Mouse (Mus musculus) neural tube, embryonic 11.5 days (tissue): ENCODE results near the gene Mfsd14b. TPM values are rescaled to one million over a fixed set of nuclear protein-coding genes. Genes with fewer than 3 reads are reported as not detected.

Source experiments
- ATAC-seq: fragments of 200-750 bp; cut with Nextera tagmentation; 2 replicates; pipeline ENCODE4 v1.8.0; 2017; ENCODE audit warnings: moderate number of reproducible peaks, mild to moderate bottlenecking, moderate TSS enrichment, moderate library complexity; ENCODE audit not compliant: insufficient read depth, low FRiP score, low TSS enrichment
- DNase-seq: peaks from one replicate; pipeline ENCODE4 v3.0.0-alpha.2; 2015; ENCODE audit warnings: low spot score
- H3K27ac ChIP-seq: fragments of 300-500 bp; sonication (generic); 2 replicates; pipeline ENCODE4 v1.5.1; 2014; ENCODE audit warnings: low read depth, mild to moderate bottlenecking, low read length
- H3K27me3 ChIP-seq: fragments of 300-500 bp; sonication (generic); 2 replicates; pipeline ENCODE4 v1.6.1; 2014; ENCODE audit warnings: mild to moderate bottlenecking, low read length, mixed read lengths; ENCODE audit not compliant: control insufficient read depth, insufficient read depth
- H3K36me3 ChIP-seq: fragments of 300-500 bp; sonication (generic); 2 replicates; pipeline ENCODE4 v1.6.1; 2014; ENCODE audit warnings: mild to moderate bottlenecking, low read length, moderate library complexity, mixed read lengths; ENCODE audit not compliant: control insufficient read depth, insufficient read depth
- H3K4me1 ChIP-seq: fragments of 300-500 bp; sonication (generic); 2 replicates; pipeline ENCODE4 v1.6.1; 2014; ENCODE audit warnings: low read length, mixed read lengths; ENCODE audit not compliant: control insufficient read depth, insufficient read depth
- H3K4me2 ChIP-seq: fragments of 300-500 bp; sonication (generic); 2 replicates; pipeline ENCODE4 v1.6.1; 2014; ENCODE audit warnings: low read depth, mild to moderate bottlenecking, moderate library complexity
- H3K4me3 ChIP-seq: fragments of 300-500 bp; sonication (generic); 2 replicates; pipeline ENCODE4 v1.5.1; 2014; ENCODE audit warnings: low read depth, low read length
- H3K9ac ChIP-seq: fragments of 300-500 bp; sonication (generic); 2 replicates; pipeline ENCODE4 v1.6.1; 2014; ENCODE audit warnings: mild to moderate bottlenecking, low read length
- H3K9me3 ChIP-seq: fragments of 300-500 bp; sonication (generic); 2 replicates; pipeline ENCODE4 v1.6.1; 2016; ENCODE audit warnings: low read length; ENCODE audit not compliant: control insufficient read depth
- WGBS: fragments of 180-500 bp; shearing (Covaris S2); extraction: QIAGEN DNeasy Blood & Tissue Kit; methylation state at CpG from one replicate; pipeline ENCODE4 v1.1.7; 2014; 5-methylcytosine and 5-hydroxymethylcytosine counted together
- polyA plus RNA-seq: library from polyadenylated mRNA; unstranded; fragments of >200 nt; fragmentation: Nextera tagmentation; extraction: Ambion mirVana; gene quantifications from 2 replicates; pipeline ENCODE4 v1.2.1, GENCODE M21; 2014

The Mfsd14b gene
- 43.0 and 48.1 TPM in 2 replicates for polyA plus RNA-seq

DNA sequence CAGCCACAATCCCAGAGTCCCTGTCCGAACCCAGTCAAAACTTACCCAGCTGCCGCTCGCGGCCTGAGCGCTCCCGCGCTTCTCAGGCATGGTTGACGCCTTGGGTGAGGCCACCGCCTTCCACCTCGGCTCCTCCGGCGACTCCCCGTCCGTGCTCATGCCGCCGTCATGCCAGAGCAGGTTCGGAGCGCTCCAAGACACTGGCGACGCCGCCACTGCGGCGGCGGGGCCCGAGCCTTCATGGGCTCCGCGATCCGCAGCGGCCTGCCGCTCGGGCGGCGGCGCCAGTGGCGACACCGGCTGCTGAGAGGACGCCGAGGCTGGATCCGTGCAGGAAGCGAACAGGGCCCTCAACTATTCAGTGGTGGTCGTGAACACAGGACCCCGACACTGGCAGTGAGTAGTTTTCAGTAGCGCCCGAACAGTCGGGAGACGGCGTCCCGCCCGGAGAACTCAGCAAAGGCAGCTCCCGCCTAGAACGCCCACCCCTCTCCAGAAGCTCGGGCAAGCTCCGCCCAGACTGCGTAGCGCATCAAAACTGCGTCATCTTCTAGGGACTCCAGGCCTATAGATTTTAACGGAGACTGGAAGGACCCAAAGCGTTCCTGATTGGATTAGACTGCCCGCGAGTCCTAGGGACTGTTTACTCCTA, at the start of gene Mfsd14b:
Mfsd14b (minus strand) TSS at position 517 of the 652 bp plus-strand sequence.
- no peaks in the 10 kb centered on the region for H3K4me1 ChIP-seq
- peak within 1 kb of the TSS; percentile 80 for H3K9ac ChIP-seq
- H3K4me3 ChIP-seq, result peak within 1 kb of the TSS; percentile 78
- H3K27ac ChIP-seq, result peak within 1 kb of the TSS; percentile 77
- DNase-seq, result peak; percentile 92
- peak; percentile 99 for ATAC-seq
- under 1% methylated on average over 60 of the region's 60 CpGs for WGBS
- 0 out of 2 replicates have a peak, but pooled peaks cover 4% of the 10 kb centered on the region for H3K9me3 ChIP-seq
- peak within 1 kb of the TSS; percentile 77 for H3K4me2 ChIP-seq
- H3K27me3 ChIP-seq, result no peaks in the 10 kb centered on the region
- no peaks in the 10 kb centered on the region for H3K36me3 ChIP-seq

DNA sequence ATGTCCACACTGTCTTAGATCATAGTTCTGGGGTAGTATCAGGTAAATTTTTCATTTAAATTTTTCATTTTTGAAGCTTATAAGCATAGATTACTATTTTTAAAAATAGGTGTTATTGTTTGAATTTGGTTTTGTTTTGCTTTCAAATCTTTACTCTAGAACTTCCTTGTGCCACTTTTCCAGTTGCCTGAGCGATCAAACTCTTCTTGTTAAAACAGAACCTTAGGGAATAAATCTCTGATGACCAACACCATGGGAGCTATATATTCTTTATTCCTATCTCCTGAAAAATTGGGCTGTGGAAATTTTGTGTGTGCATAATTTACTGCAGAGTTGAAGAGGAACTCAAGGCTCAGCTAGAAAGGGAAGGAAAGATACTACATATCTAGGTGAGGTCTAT, 37.2 kb upstream of the Mfsd14b start, which contains the start of gene Olfr466:
Olfr466 (plus strand) TSS at position 301 of the 400 bp plus-strand sequence.
- no peak for ATAC-seq

DNA sequence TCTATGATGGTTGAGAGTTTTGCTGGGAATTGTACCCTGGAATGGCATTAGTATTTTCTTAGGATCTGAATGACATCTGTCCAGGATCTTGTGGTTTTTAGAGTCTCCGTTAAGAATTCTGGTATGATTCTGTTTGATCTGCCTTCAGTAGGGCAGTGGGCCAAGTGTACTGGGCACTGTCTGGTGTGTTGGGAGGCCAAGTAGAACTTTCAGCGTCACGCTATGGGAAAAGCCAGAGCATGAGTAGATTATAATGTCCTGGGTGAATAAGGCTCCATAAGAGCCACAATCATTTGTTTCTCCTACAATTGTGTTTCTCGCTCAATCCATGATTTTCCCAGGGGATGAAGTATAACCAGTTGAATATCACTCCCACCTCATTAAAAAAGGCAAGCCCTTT, 25.0 kb upstream of the Mfsd14b start, which contains the start of gene Olfr465-ps1:
Olfr465-ps1 (plus strand) TSS at position 301 of the 400 bp plus-strand sequence.
- no peaks in the 10 kb centered on the region for H3K9me3 ChIP-seq
- ATAC-seq (no peak), DNase-seq (no peak)
- no peaks in the 10 kb centered on the region for H3K36me3 ChIP-seq
- no peak within 1 kb of the TSS for H3K4me3 ChIP-seq
- H3K27ac ChIP-seq, result no peak within 1 kb of the TSS
- H3K9ac ChIP-seq, result no peak within 1 kb of the TSS
- H3K4me2 ChIP-seq, result no peak within 1 kb of the TSS
- WGBS, result 86% methylated on average over 4 of the region's 4 CpGs
- no peaks in the 10 kb centered on the region for H3K27me3 ChIP-seq
- no peaks in the 10 kb centered on the region for H3K4me1 ChIP-seq

More for the DNA sequence above, 37.2 kb upstream of the Mfsd14b start, which contains the start of gene Olfr466:
- Histone ChIP-seq H3K27ac (no peak within 1 kb of the TSS), H3K9me3 (no peaks in the 10 kb centered on the region), H3K27me3 (no peaks in the 10 kb centered on the region), H3K4me2 (no peak within 1 kb of the TSS), H3K4me3 (no peak within 1 kb of the TSS), H3K36me3 (no peaks in the 10 kb centered on the region), H3K9ac (no peak within 1 kb of the TSS), H3K4me1 (no peaks in the 10 kb centered on the region)
- 88% methylated on average over 1 of the region's 1 CpGs for WGBS
- no peak for DNase-seq

DNA sequence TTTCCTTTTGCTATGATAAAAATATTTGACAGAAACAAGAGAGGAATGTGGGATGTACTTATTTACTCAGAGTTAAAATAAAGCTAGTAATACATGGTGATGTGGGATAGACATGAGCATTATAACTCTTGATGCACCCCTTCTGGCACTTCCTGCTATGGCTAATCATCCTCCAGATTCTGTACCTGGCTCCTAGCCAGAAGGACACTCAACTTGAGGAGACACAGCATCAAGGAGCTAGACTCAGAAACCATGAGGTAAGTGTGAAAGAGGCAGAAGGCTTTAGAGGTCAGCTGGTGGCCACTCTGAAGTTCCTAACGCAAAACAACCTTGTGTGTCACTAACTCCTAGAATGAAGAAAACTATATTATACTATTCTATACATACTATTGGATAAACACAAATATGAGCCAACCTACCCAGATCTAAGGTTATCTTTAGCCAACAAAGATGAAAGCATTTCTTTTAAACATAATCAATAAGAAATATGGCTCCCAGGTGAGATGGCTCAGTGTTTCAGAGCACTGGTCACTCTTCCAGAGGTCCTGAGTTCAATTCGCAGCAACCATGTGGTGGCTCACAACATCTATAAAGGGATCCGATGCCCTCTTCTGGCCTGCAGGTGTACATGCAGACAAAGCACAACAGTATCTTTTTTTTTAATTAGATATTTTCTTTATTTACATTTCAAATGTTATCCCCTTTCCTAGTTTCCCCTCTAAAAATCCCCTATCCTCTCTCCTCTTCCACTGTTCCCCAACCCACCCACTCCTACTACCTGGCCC, 14.5 kb upstream of the Mfsd14b start:
- no peaks in the 10 kb centered on the region for H3K9me3 ChIP-seq
- H3K27ac ChIP-seq, result no peak overlapping the region
- DNase-seq (no peak), ATAC-seq (no peak)
- H3K4me3 ChIP-seq, result no peak overlapping the region
- no peaks in the 10 kb centered on the region for H3K4me1 ChIP-seq
- H3K36me3 ChIP-seq, result no peaks in the 10 kb centered on the region
- WGBS, result 68% methylated on average over 3 of the region's 3 CpGs
- H3K4me2 ChIP-seq, result no peak overlapping the region
- H3K9ac ChIP-seq, result no peak overlapping the region
- H3K27me3 ChIP-seq, result no peaks in the 10 kb centered on the region

DNA sequence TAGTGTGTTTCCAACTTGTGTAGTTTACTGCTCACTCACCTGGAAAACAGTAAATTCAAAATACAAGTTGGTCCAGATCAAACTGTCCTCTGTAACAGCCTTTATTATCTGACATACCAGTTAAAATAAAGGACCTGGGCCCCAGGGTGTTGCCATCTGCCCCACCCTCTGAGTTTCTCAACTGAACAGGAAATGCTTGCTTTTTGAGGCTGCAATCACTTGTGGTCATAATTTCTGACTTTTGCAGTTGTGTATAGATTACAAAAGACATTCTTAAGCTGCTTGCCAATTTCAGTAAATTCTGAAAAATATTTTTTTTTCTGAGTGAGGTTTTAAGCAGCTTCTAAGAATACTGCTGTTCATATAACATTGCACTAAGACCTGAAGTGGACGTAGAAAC, 9.3 kb upstream of the Mfsd14b start:
- Histone ChIP-seq H3K36me3 (no peaks in the 10 kb centered on the region), H3K27ac (no peak overlapping the region), H3K9ac (no peak overlapping the region), H3K4me2 (no peak overlapping the region), H3K9me3 (no peaks in the 10 kb centered on the region), H3K4me1 (no peaks in the 10 kb centered on the region), H3K27me3 (no peaks in the 10 kb centered on the region), H3K4me3 (no peak overlapping the region)
- WGBS, result 80% methylated on average over 1 of the region's 1 CpGs
- DNase-seq (no peak), ATAC-seq (no peak)

DNA sequence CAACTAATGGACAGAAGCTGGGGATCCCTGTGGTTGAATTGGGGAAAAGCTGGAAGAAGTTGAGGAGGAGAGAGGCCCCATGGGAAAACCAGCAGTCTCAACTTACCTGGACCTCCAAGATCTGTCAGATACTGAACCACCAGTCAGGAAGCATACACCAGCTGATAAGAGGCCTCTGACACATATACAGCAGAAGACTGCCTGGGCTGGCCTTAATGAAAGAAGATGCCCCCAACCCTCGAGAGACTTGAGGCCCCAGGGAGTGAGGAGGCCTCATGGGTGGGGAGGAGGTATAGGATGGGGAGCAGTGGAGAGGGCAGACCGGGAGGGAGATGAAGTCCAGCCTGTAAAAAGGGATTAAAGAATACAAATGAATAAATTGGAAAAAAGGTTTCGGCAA, 8.2 kb upstream of the Mfsd14b start:
- Histone ChIP-seq H3K27me3 (no peaks in the 10 kb centered on the region), H3K36me3 (no peaks in the 10 kb centered on the region), H3K4me1 (no peaks in the 10 kb centered on the region), H3K27ac (no peak overlapping the region), H3K9me3 (no peaks in the 10 kb centered on the region), H3K4me3 (no peak overlapping the region), H3K4me2 (no peak overlapping the region), H3K9ac (no peak overlapping the region)
- 77% methylated on average over 3 of the region's 3 CpGs for WGBS
- no peak for ATAC-seq
- DNase-seq, result no peak

DNA sequence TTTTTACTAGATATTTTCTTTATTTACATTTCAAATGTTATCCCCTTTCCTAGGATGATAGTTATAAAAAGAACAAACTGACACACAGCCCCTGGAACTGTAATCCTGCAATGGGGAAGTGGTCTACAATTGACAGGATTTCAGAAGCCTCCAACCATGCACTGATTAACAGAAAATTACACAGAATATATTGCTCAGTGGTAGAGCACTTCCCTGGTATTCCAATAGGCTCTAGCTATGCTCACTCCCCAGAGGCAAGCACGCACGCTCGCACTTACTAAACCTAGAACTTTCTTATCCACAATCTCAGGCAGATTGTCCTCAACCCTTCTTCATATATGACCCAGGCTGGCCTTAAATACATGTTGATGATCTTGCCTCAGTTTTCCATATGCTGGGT, 464 bp upstream of the Mfsd14b start:
- ATAC-seq (peak; percentile 36; the same call in 1 of the 2 replicates), DNase-seq (no peak)
- no peak overlapping the region for H3K27ac ChIP-seq

DNA sequence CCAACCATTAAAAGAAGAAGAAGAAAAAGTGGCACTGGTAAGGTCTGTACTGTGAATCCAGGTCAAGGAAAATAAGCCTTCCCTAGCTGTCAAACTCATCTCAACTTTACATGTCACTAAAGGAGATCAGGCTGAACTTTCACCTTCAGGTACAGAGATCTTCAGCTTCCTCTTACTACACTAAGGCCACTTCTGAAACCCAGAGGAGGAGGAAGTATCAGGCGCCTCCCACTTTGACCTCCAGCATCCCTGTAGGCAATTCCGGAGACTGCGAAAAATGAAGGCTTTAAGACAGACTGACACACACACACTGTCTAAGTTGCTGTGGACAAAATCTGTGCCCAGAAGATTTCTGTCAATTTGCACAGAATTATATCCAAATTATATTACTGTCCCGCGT, 814 bp downstream of the Mfsd14b start:
- peak overlapping the region; percentile 78 for H3K4me3 ChIP-seq
- peak overlapping the region; percentile 80 for H3K9ac ChIP-seq
- H3K4me2 ChIP-seq, result peak overlapping the region; percentile 77
- H3K9me3 ChIP-seq, result 0 out of 2 replicates have a peak, but pooled peaks cover 5% of the 10 kb centered on the region
- no peak overlapping the region; the same call in 1 of the 2 replicates for H3K27ac ChIP-seq
- no peaks in the 10 kb centered on the region; the same call in 1 of the 2 replicates for H3K36me3 ChIP-seq
- DNase-seq (peak; percentile 10), ATAC-seq (0 out of 2 replicates have a peak, but pooled peaks have one; percentile 7)
- no peaks in the 10 kb centered on the region for H3K4me1 ChIP-seq
- H3K27me3 ChIP-seq, result no peaks in the 10 kb centered on the region
- WGBS, result 1% methylated on average over 5 of the region's 5 CpGs

More for the DNA sequence above, 464 bp upstream of the Mfsd14b start:
- 71% methylated on average over 3 of the region's 3 CpGs for WGBS
- no peaks in the 10 kb centered on the region for H3K36me3 ChIP-seq
- no peaks in the 10 kb centered on the region for H3K27me3 ChIP-seq
- H3K4me3 ChIP-seq, result peak overlapping the region; percentile 78
- H3K4me1 ChIP-seq, result no peaks in the 10 kb centered on the region
- no peaks in the 10 kb centered on the region for H3K9me3 ChIP-seq
- H3K4me2 ChIP-seq, result peak overlapping the region; percentile 77
- peak overlapping the region; percentile 80 for H3K9ac ChIP-seq
